Mouse (Mus musculus): ENCODE measurements around the gene Saysd1.
A peak's percentile ranks its signal among the peaks of the same experiment; 100 is the strongest.

The Saysd1 gene

DNA sequence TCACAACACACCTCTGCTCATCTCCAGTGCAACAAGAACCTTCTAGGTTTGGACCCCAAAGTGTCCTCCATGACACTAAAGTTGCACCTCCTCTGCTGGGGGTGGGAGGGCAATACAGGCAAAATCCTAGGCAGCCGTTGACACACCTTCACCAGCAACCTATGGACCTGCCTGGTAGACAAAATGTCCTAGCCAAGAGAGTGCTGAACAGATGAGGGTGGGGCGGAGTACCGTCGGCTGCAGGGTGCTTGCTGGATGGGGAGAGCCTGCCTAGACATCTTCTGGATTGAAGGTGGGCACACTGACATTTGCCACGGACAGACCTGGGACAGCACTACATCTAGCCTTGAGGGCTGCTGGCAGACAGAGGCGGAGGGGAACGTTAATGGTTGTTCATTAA lies 26.1 kb upstream of the Saysd1 start:
- DNase-seq (ENCODE audit: low read depth, low spot score), result no peak

DNA sequence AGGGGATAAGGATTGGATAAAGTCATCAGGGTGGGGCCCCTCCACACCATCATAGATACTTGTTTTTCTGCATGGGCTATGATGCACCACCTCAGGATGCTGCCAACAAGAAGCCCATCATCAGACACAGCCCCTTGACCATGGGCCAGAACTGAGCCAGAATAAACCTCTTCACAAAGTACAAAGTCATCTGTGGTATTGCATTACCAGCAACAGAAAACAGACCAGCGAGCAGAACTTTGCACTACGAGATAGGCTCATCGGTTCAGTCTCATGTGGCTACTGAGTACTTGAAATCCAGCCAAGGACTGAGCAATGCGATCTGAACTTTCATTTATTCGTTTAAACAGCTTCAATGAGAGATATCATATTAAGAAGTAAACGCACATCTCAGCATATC lies 24.4 kb upstream of the Saysd1 start:
- no peak for DNase-seq (ENCODE audit: low read depth, low spot score)

DNA sequence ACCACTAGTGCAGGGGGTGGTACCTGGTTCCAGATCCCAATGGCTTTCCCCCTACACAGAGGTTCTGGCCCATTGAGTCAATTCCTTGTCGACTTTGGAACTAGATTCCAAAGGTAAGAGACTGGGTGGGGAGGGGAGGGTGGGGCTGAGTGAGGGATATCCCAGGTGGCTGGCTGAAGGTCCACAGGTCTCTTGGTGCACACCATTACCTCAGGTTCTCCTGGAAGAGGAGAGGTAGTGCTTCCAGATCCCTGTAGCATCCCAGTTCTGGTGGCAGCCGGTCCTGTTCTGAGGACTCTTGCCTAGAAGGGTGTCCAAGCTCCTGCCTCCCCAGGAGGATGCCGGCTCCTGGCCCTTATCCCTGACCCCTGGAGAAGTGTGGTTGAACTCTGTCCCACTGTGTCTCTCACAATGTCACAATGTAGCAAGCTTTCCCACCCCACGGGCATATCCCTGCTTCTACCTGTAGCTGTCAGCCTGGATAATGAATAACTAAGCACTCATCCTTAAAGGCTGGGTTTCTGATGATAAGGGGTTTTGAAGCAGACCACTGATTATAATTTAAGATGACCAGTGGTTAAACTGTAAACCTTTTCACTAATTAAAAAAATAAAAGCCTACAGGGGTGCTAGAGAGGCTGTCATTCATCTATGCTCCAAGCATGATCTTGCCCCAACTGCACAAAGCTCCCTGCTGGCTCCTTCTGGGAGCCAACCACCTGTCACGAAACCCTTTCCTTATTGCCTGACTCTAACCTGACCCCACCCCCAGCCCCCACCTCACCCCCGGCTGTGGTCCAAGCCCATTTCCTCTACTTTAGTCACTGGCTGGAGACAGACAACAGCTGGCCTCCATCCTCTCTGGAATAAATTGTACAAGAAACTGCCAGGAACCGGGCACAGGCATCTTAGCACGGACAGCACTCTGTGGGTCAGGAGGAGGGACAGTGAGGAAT lies 20.7 kb upstream of the Saysd1 start:
- DNase-seq (ENCODE audit: low read depth, low spot score), result no peak

DNA sequence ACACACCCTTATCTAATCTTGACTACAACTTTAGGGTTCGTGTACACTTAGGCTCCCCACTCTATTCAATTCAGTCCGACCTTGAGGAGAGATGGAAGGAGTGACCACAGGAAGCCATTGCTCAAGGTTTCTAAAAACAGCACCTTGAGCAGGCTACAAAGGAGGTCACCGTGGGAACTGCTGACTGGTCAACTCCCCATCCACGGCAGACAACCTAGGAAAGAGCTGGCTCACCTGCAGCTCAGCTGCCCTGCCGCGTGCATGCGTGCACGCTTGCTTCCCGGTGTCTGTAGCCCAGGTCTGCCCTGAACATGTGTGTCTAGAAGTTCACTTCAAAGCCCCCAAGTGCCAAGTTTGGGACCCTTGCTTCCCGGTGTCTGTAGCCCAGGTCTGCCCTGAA lies 19.3 kb upstream of the Saysd1 start:
- no peak for DNase-seq (ENCODE audit: low read depth, low spot score)

- DNase-seq (ENCODE audit: low read depth, low spot score), result no peak
These were observed 17.4 kb upstream of the Saysd1 start for GRCm38 (mm10) chr14:20155718-20156117.

- DNase-seq (ENCODE audit: low read depth, low spot score), result peak; percentile 89
These were observed 16.6 kb upstream of the Saysd1 start for GRCm38 (mm10) chr14:20154937-20155336.

GRCm38 (mm10) chr14:20154245-20154644 lies 15.9 kb upstream of the Saysd1 start:
- DNase-seq (ENCODE audit: low read depth, low spot score), result peak; percentile 9

DNA sequence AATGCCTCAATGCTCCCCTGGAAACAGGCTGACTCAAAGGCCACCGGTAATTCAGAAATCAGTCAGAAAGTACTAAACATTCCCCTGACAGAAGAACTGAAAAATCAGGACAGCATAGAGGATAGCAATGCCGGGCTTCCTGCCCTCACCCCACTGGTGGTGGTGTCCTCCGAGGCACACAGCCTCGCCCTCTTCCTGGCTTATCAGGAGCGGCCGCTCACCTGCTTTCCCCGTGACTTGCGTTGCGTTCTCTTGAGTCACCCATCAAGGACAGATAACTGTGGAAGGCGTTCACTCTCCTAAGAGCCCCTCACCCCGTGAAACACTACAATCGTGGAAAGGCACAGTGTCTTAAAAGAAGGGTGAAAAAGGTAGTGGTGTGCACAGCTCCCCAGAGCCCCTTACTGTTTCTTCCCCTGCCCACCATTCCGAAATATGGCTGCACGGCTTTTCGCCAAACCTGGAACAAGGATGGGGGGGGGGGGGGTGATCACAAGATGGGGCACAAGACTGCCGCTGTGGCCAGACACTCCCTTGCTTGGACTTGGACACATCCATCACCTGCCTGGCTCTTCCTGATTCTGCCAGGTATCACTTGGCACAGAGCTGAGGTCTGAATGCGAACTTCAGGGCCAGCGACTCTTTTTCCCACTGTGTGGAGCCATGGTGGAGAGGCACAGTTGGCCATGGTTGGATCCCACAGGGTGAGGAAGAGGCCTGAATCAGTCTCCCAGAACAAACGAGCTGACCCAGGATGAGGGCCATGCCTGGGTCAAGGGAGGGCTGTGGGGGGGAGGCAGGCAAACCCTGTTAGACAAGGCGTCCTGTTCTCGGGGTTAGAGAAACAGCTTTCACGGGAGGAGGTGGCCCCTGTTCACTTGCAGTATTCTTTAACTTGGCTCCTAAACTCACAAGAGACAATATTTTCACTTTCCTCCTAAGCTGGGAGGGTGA lies 11.1 kb upstream of the Saysd1 start:
- DNase-seq (ENCODE audit: low read depth, low spot score), result no peak

- no peak for DNase-seq (ENCODE audit: low read depth, low spot score)
These were observed 10.2 kb upstream of the Saysd1 start for GRCm38 (mm10) chr14:20148514-20148913.

DNA sequence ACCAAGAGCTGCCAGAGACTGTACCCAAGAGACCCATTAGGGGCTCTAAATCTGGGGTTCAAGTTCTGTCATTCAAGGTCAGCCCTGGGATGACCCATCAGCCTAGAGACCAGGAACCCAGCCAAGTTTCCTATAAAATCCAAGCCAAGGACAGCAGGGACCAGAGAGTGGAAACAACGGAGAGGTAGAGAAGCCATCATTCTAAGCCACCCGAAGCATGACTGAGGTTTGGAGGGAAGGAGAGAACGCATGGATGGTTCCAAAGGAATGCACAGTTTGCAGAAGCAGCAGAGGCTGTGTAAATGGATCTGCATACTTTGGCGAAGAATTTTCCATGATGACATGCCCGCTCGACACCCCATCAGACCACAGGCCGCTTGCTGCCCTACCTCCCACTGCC lies 9.5 kb upstream of the Saysd1 start:
- DNase-seq (ENCODE audit: low read depth, low spot score), result no peak

GRCm38 (mm10) chr14:20144093-20144492 lies 5.8 kb upstream of the Saysd1 start:
- no peak for DNase-seq (ENCODE audit: low read depth, low spot score)

- no peak for DNase-seq (ENCODE audit: low read depth, low spot score)
These were observed 3.2 kb downstream of the Saysd1 start for GRCm38 (mm10) chr14:20134965-20135671.

GRCm38 (mm10) chr14:20128162-20128561 lies 10.2 kb downstream of the Saysd1 start:
- no peak for DNase-seq (ENCODE audit: low read depth, low spot score)

DNA sequence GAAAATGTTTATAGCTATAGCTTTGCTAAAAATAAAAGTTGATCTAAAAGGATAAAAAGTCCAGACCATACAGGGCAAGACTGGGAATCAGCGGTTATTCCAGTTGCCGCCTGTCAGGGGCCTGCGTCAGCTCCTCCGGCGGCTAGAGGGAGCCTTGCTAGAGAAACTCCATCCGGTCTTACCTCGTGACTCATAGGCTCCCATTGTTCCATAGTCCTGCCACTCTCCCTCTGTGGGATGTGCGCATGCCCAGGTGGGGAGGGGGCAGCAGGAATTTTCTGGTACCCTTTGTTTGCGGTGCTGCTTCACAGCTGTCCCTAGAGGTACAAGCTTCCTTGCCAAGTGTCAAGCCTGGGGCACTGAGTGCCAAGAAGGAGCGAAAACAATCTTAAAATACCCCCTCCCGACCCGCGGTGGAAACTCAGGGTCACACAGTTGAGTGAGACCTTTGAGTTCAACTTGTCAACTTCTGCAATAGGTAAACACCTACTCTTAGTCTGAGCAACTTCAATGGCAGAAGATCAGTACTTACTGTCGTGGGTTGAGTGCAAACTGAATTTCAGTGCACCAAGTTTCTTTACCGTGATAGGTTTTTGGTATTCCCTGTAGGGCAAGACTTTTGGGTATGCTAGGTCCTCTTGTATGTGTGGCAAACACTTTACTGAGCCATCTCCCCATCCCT lies 10.8 kb downstream of the Saysd1 start:
- no peak for DNase-seq (ENCODE audit: low read depth, low spot score)

- DNase-seq (ENCODE audit: low read depth, low spot score), result peak; percentile 12
These were observed 17.5 kb downstream of the Saysd1 start for GRCm38 (mm10) chr14:20120868-20121267.

DNA sequence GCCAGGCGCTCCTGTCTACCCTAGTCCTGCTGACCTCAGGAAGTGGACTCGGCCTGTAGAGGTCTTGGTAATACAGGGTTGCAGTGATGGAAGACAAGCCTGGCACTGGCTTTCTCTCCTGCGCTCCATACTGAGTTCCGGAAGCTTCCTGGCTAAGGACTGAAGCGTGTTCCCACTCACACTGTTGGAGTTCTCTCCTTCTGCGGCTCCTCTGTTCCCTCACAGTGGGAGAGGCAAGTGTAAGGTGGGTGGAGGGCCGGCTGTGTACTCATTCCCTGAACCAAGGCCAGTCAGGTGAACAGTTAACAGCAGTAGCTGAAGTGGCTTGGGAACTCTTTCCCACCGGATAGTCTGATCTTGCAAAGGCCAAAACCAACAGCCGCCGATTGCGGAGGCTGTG lies 18.3 kb downstream of the Saysd1 start:
- DNase-seq (ENCODE audit: low read depth, low spot score), result no peak

GRCm38 (mm10) chr14:20116149-20116605 lies 22.2 kb downstream of the Saysd1 start:
- no peak for DNase-seq (ENCODE audit: low read depth, low spot score)

- DNase-seq (ENCODE audit: low read depth, low spot score), result no peak
These were observed 23.4 kb downstream of the Saysd1 start for GRCm38 (mm10) chr14:20114951-20115350.

GRCm38 (mm10) chr14:20113964-20114363 lies 24.4 kb downstream of the Saysd1 start:
- DNase-seq (ENCODE audit: low read depth, low spot score), result peak; percentile 82

DNA sequence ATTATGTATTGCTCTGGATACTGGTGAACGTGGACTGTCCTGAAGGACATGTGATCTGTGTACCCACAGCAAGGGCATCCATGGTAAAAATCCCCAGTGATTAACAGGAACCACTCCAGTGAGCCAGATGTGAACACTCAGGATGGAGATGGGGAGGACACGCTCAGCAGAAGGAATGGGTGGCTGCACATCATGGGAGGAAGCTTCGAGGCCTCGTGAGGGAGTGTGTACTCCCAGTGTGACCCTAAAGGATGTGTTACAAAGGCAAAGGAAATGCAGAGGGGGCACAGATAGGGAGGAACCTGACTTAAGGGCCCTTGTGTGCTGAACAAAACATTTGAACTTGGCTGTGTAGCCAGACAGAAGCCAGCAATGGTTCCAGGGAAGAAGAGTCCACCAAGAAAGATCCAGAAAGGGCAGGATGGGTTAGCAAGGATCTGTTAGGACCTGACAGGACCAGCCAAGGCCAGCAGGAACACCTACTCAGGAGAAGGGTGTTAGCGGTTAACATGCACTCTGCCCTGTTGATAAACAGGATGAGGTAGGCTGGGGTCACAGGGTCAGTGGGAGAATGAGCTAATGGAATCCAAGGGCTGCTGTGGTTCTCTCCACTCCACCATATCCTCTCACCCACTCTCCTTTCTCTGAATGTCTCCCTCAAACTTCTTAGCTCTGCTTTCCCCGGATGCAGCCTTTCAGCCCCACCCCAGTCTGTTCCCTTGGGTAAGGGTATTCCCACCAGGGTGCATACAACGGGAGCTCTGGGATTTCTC lies 25.0 kb downstream of the Saysd1 start:
- no peak for DNase-seq (ENCODE audit: low read depth, low spot score)

Measured in 3T3-L1 (cell line).